Mouse (Mus musculus): ENCODE results near the gene Cklf.
"Not testable (repeated sequence)": the region's sequence is repeated elsewhere in the genome, so short reads cannot be mapped to it uniquely, and the experiment has no call there.

DNA sequence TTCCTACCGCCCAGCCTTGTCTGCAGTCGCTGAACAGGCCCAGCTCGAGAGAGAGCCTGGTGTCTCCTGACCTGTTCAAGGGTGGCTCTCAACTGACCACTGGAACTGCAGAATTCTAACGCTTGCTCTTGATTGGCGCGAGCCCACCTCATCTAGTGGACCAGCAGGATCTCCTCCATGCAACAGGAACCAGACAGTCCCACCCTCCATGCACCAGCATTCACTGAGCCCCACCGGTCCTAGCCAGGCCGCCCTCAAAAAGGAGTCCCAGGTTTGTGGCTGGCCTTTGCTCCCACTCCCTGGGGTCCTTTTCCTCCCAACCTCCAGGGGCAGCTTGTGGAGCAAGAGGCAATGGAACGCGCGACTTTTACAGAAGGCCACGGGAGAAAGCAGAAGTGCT lies 42.4 kb downstream of the Cklf start, which contains the start of gene Cmtm2a:
- not testable (repeated sequence) for TF ChIP-seq CTCF (IDR thresholded peaks at IDR 0.05; ENCODE audit: low read depth, low read length); POLR2A (IDR thresholded peaks at IDR 0.05; ENCODE audit: borderline replicate concordance, low read depth, low read length)

Data from bone marrow macrophage, adult 2 months (primary cell).